Mouse (Mus musculus): ENCODE measurements around the gene Dhps. TPM values are rescaled to one million over a fixed set of nuclear protein-coding genes. Genes with fewer than 3 reads are reported as not detected.

The Dhps gene
- polyA plus RNA-seq, 1 experiment, result 43.3 TPM

- Histone ChIP-seq H3K4me1 (ENCODE audit: control insufficient read depth, insufficient read depth, low read length) (no peaks in the 10 kb centered on the region), H3K9ac (ENCODE audit: low read depth, poor library complexity, severe bottlenecking) (peak overlapping the region; percentile 99), H3K36me3 (ENCODE audit: control insufficient read depth, insufficient read depth, low read length, poor library complexity, severe bottlenecking) (peaks cover 30% of the 10 kb centered on the region), H3K27ac (ENCODE audit: insufficient read depth, low read length) (peak overlapping the region; percentile 78), H3K27me3 (ENCODE audit: control insufficient read depth, insufficient read depth, low read length, poor library complexity, severe bottlenecking) (no peaks in the 10 kb centered on the region), H3K4me3 (ENCODE audit: low read depth, low read length) (peak overlapping the region; percentile 98), H3K9me3 (replicated peaks; ENCODE audit: control insufficient read depth, insufficient read depth, low read length, poor library complexity, severe bottlenecking) (no peaks in the 10 kb centered on the region)
- no peak for TF ChIP-seq EP300 (IDR thresholded peaks at IDR 0.05; ENCODE audit: insufficient read depth, low read depth, low read length)
- no peak for TF ChIP-seq POLR2A (IDR thresholded peaks at IDR 0.05; ENCODE audit: insufficient read depth, low read length)
- TF ChIP-seq CTCF (IDR thresholded peaks at IDR 0.05; ENCODE audit: low read depth, low read length), result no peak
These were observed 35.7 kb upstream of the Dhps start for GRCm38 (mm10) chr8:85035728-85036310.

DNA sequence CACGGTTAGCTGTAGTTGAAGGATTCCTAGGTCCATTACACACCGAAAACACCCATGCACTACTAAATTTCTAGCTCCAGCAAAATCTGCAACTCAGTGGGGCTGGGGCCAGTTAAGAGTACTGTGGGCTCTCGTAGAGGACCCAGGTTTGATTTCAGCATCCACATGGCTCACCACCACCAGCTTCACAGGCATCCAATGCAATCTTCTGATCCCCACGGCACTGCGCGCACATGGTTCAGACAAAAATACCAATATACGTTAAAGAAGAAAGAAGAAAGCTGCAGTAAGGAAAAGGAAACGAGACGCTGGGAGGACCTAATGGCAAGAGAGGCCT lies 35.2 kb upstream of the Dhps start:
- Histone ChIP-seq H3K36me3 (ENCODE audit: control insufficient read depth, insufficient read depth, low read length, poor library complexity, severe bottlenecking) (peaks cover 31% of the 10 kb centered on the region), H3K9ac (ENCODE audit: low read depth, poor library complexity, severe bottlenecking) (peak overlapping the region; percentile 99), H3K9me3 (replicated peaks; ENCODE audit: control insufficient read depth, insufficient read depth, low read length, poor library complexity, severe bottlenecking) (no peaks in the 10 kb centered on the region), H3K27ac (ENCODE audit: insufficient read depth, low read length) (peak overlapping the region; percentile 78), H3K27me3 (ENCODE audit: control insufficient read depth, insufficient read depth, low read length, poor library complexity, severe bottlenecking) (no peaks in the 10 kb centered on the region), H3K4me1 (ENCODE audit: control insufficient read depth, insufficient read depth, low read length) (no peaks in the 10 kb centered on the region), H3K4me3 (ENCODE audit: low read depth, low read length) (peak overlapping the region; percentile 98)
- TF ChIP-seq EP300 (IDR thresholded peaks at IDR 0.05; ENCODE audit: insufficient read depth, low read depth, low read length), result no peak
- TF ChIP-seq POLR2A (IDR thresholded peaks at IDR 0.05; ENCODE audit: insufficient read depth, low read length), result no peak
- TF ChIP-seq CTCF (IDR thresholded peaks at IDR 0.05; ENCODE audit: low read depth, low read length), result no peak

DNA sequence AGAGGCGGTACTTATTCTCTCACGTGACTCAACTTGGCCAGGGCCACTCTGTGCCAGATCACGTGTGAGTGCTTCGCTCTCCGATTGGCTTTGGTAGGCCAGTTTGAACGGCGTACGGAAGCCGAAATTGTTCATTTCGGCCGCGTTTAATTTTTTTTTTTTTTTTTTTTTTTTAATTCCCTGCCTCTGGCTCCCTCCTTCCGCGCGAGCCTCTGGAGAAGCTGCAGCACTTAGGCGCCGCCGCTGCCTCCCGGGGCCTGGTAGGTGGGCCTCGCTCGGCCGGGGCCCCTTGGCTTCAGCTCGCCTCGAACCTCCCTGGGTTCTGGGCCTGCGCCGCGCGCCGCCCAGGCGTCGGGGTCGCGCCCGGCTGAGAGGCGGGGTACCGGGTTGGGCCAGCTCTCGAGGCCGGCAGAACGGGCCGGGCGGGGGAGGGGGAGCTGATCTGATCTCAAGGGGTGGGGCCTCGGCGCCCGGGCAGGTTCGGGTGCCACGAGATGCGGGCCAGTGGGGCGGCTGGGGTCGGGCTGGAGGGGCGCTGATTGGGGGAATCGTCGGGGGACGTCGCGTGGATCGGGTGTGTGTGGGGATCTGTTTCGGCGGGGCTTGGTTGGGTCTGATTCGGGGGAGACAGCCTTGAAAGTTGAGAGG lies 34.7 kb upstream of the Dhps start, which contains the start of gene Tnpo2:
TSS of gene Tnpo2 (plus strand) at position 198 of the 648 bp plus-strand sequence.
- peak within 1 kb of the TSS; percentile 95 for H3K27ac ChIP-seq (ENCODE audit: insufficient read depth, low read length)
- H3K9ac ChIP-seq (ENCODE audit: low read depth, poor library complexity, severe bottlenecking), result peak within 1 kb of the TSS; percentile 99
- no peaks in the 10 kb centered on the region for H3K4me1 ChIP-seq (ENCODE audit: control insufficient read depth, insufficient read depth, low read length)
- peak; percentile 41 for TF ChIP-seq POLR2A (IDR thresholded peaks at IDR 0.05; ENCODE audit: insufficient read depth, low read length)
- no peak for TF ChIP-seq CTCF (IDR thresholded peaks at IDR 0.05; ENCODE audit: low read depth, low read length)
- 0 out of 2 replicates have a peak, but pooled peaks have one; percentile 34 for TF ChIP-seq EP300 (IDR thresholded peaks at IDR 0.05; ENCODE audit: insufficient read depth, low read depth, low read length)
- H3K4me3 ChIP-seq (ENCODE audit: low read depth, low read length), result peak within 1 kb of the TSS; percentile 98
- no peaks in the 10 kb centered on the region for H3K9me3 ChIP-seq (replicated peaks; ENCODE audit: control insufficient read depth, insufficient read depth, low read length, poor library complexity, severe bottlenecking)
- no peaks in the 10 kb centered on the region for H3K27me3 ChIP-seq (ENCODE audit: control insufficient read depth, insufficient read depth, low read length, poor library complexity, severe bottlenecking)
- peaks cover 31% of the 10 kb centered on the region for H3K36me3 ChIP-seq (ENCODE audit: control insufficient read depth, insufficient read depth, low read length, poor library complexity, severe bottlenecking)

DNA sequence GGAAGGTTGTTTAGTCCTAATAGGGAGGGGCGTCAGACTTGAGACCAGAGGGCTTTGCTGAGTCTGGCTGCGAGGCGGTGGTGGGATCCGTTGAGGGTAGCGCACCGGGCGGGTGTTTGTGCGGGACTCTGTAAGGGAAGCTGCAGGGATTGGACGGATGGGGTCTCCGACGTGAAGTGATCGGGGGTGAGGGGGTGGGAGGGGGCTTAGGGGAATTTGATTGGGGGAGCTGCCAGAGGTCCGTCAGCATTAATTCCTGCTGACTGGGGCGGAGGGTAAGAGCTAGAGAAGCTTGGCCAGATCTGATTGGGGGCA lies 34.2 kb upstream of the Dhps start:
- no peaks in the 10 kb centered on the region for H3K4me1 ChIP-seq (ENCODE audit: control insufficient read depth, insufficient read depth, low read length)
- TF ChIP-seq EP300 (IDR thresholded peaks at IDR 0.05; ENCODE audit: insufficient read depth, low read depth, low read length), result no peak
- TF ChIP-seq POLR2A (IDR thresholded peaks at IDR 0.05; ENCODE audit: insufficient read depth, low read length), result no peak
- no peak for TF ChIP-seq CTCF (IDR thresholded peaks at IDR 0.05; ENCODE audit: low read depth, low read length)
- peak overlapping the region; percentile 95 for H3K4me3 ChIP-seq (ENCODE audit: low read depth, low read length)
- peak overlapping the region; percentile 99 for H3K9ac ChIP-seq (ENCODE audit: low read depth, poor library complexity, severe bottlenecking)
- H3K36me3 ChIP-seq (ENCODE audit: control insufficient read depth, insufficient read depth, low read length, poor library complexity, severe bottlenecking), result peaks cover 31% of the 10 kb centered on the region
- peak overlapping the region; percentile 95 for H3K27ac ChIP-seq (ENCODE audit: insufficient read depth, low read length)
- H3K9me3 ChIP-seq (replicated peaks; ENCODE audit: control insufficient read depth, insufficient read depth, low read length, poor library complexity, severe bottlenecking), result no peaks in the 10 kb centered on the region
- H3K27me3 ChIP-seq (ENCODE audit: control insufficient read depth, insufficient read depth, low read length, poor library complexity, severe bottlenecking), result no peaks in the 10 kb centered on the region

- Histone ChIP-seq H3K27me3 (ENCODE audit: control insufficient read depth, insufficient read depth, low read length, poor library complexity, severe bottlenecking) (no peaks in the 10 kb centered on the region), H3K9me3 (replicated peaks; ENCODE audit: control insufficient read depth, insufficient read depth, low read length, poor library complexity, severe bottlenecking) (no peaks in the 10 kb centered on the region), H3K4me1 (ENCODE audit: control insufficient read depth, insufficient read depth, low read length) (no peaks in the 10 kb centered on the region), H3K36me3 (ENCODE audit: control insufficient read depth, insufficient read depth, low read length, poor library complexity, severe bottlenecking) (peaks cover 32% of the 10 kb centered on the region), H3K4me3 (ENCODE audit: low read depth, low read length) (peak overlapping the region; percentile 95), H3K9ac (ENCODE audit: low read depth, poor library complexity, severe bottlenecking) (peak overlapping the region; percentile 99), H3K27ac (ENCODE audit: insufficient read depth, low read length) (peak overlapping the region; percentile 91)
- no peak for TF ChIP-seq CTCF (IDR thresholded peaks at IDR 0.05; ENCODE audit: low read depth, low read length)
These were observed 33.7 kb upstream of the Dhps start for GRCm38 (mm10) chr8:85037681-85038531.

DNA sequence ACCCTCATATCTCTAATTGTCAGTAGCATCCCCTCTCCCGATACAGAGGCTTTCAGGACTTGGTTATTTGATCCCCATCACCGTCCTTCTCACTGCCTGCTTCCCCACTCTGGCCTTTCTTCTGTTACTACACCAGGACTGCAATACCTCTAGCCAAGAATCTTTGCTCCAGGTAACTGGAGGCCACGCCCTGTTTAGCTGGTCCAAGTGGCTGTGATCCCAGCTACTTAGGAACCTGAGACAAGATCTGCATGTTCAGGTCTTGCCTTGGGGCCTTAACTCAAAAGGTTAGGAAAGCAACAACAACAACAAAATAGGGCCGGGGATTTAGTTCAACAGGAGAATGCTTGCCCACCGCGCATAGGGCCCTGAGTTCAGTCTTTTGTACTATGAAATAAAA lies 27.9 kb upstream of the Dhps start:
- peaks cover 87% of the 10 kb centered on the region for H3K36me3 ChIP-seq (ENCODE audit: control insufficient read depth, insufficient read depth, low read length, poor library complexity, severe bottlenecking)
- H3K27ac ChIP-seq (ENCODE audit: insufficient read depth, low read length), result no peak overlapping the region
- H3K4me1 ChIP-seq (ENCODE audit: control insufficient read depth, insufficient read depth, low read length), result no peaks in the 10 kb centered on the region
- H3K9ac ChIP-seq (ENCODE audit: low read depth, poor library complexity, severe bottlenecking), result no peak overlapping the region
- no peak for TF ChIP-seq POLR2A (IDR thresholded peaks at IDR 0.05; ENCODE audit: insufficient read depth, low read length)
- TF ChIP-seq CTCF (IDR thresholded peaks at IDR 0.05; ENCODE audit: low read depth, low read length), result no peak
- TF ChIP-seq EP300 (IDR thresholded peaks at IDR 0.05; ENCODE audit: insufficient read depth, low read depth, low read length), result no peak
- no peaks in the 10 kb centered on the region for H3K9me3 ChIP-seq (replicated peaks; ENCODE audit: control insufficient read depth, insufficient read depth, low read length, poor library complexity, severe bottlenecking)
- no peak overlapping the region for H3K4me3 ChIP-seq (ENCODE audit: low read depth, low read length)
- no peaks in the 10 kb centered on the region for H3K27me3 ChIP-seq (ENCODE audit: control insufficient read depth, insufficient read depth, low read length, poor library complexity, severe bottlenecking)
